Mouse (Mus musculus): ENCODE measurements at regions not wholly inside any gene's neighbourhood (a gene's known extent, or its start where the extent isn't known, plus 50 kb on each side); places are given as distances from the start of the nearest gene placed in this dataset.

DNA sequence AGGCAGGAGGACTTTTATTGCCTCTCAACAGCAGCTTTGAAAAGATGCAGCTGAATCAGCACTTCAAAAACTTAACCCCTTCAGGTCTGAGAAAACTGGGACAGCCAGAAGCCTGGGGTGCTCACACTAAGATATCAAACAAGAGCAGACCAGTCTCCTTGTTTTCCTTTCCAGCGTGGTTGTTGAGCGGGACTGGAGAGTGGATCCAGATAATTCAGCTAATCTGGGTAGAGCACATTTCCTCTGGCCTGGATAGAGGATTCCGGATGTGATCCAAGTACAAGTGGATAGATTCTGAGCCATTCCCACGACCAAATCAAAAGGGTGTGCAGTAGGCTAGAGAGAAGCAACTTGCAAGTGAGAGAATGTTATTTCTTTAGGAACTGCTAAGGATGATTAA lies 68.7 kb upstream of the Pum3 start:
- TF ChIP-seq TAL1 (conservative IDR thresholded peaks at IDR 0.05; ENCODE audit: low read depth, low read length) (no peak), GATA2 (IDR thresholded peaks at IDR 0.05; ENCODE audit: borderline replicate concordance, low read depth, low read length) (no peak), GATA1 (IDR thresholded peaks at IDR 0.05; ENCODE audit: borderline replicate concordance, low read length) (no peak), POLR2AphosphoS5 (IDR thresholded peaks at IDR 0.05; ENCODE audit: insufficient replicate concordance, low read depth, low read length) (no peak), CTCF (IDR thresholded peaks at IDR 0.05; ENCODE audit: low read depth, low read length) (no peak)
- ATAC-seq (ENCODE audit: extremely low read depth, insufficient number of reproducible peaks, low FRiP score, poor library complexity, severe bottlenecking) (no peak), DNase-seq (ENCODE audit: low spot score) (no peak)
- Histone ChIP-seq H3K4me1 (ENCODE audit: insufficient read depth, low read depth, low read length) (no peaks in the 10 kb centered on the region), H3K9me3 (replicated peaks) (no peaks in the 10 kb centered on the region), H3K4me3 (ENCODE audit: low read depth, low read length) (no peak overlapping the region), H3K36me3 (replicated peaks) (no peaks in the 10 kb centered on the region), H3K27me3 (ENCODE audit: insufficient read depth, low read length) (no peaks in the 10 kb centered on the region)

GRCm38 (mm10) chr19:27492468-27492867 lies 62.8 kb upstream of the Pum3 start:
- no peaks in the 10 kb centered on the region for H3K9me3 ChIP-seq (replicated peaks)
- H3K4me1 ChIP-seq (ENCODE audit: insufficient read depth, low read depth, low read length): no peaks in the 10 kb centered on the region
- H3K36me3 ChIP-seq (replicated peaks): no peaks in the 10 kb centered on the region
- DNase-seq (ENCODE audit: low spot score): no peak
- no peak for ATAC-seq (ENCODE audit: extremely low read depth, insufficient number of reproducible peaks, low FRiP score, poor library complexity, severe bottlenecking)
- no peak for TF ChIP-seq POLR2AphosphoS5 (IDR thresholded peaks at IDR 0.05; ENCODE audit: insufficient replicate concordance, low read depth, low read length)
- no peak for TF ChIP-seq CTCF (IDR thresholded peaks at IDR 0.05; ENCODE audit: low read depth, low read length)
- no peak for TF ChIP-seq TAL1 (conservative IDR thresholded peaks at IDR 0.05; ENCODE audit: low read depth, low read length)
- TF ChIP-seq GATA2 (IDR thresholded peaks at IDR 0.05; ENCODE audit: borderline replicate concordance, low read depth, low read length): no peak
- TF ChIP-seq GATA1 (IDR thresholded peaks at IDR 0.05; ENCODE audit: borderline replicate concordance, low read length): no peak
- 0 out of 2 replicates have a peak, but pooled peaks cover 8% of the 10 kb centered on the region for H3K27me3 ChIP-seq (ENCODE audit: insufficient read depth, low read length)
- H3K4me3 ChIP-seq (ENCODE audit: low read depth, low read length): no peak overlapping the region

DNA sequence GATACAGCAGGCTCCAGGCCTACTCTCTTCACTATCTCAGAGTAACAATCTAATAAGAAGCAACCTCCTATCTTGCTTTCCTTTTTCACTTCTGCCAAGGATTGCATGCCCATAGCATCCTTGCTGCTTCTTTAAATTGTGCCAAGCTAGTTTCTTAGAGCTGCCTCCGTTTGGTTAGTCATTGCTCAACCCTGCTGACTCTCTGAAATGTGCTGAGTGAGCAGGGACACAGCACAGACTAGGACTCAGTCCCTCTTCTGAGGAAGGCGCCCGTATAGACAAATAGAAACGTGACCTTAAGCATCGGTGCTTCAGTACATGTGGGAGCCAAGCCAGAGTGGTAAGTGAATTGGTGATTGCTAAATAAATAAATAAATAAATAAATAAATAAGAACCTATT lies 62.2 kb upstream of the Pum3 start:
- no peak overlapping the region for H3K4me3 ChIP-seq (ENCODE audit: low read depth, low read length)
- peaks cover 10% of the 10 kb centered on the region; the same call in 1 of the 2 replicates for H3K27me3 ChIP-seq (ENCODE audit: insufficient read depth, low read length)
- no peak for DNase-seq (ENCODE audit: low spot score)
- H3K9me3 ChIP-seq (replicated peaks): no peaks in the 10 kb centered on the region
- TF ChIP-seq GATA2 (IDR thresholded peaks at IDR 0.05; ENCODE audit: borderline replicate concordance, low read depth, low read length): no peak
- H3K36me3 ChIP-seq (replicated peaks): no peaks in the 10 kb centered on the region
- no peak for ATAC-seq (ENCODE audit: extremely low read depth, insufficient number of reproducible peaks, low FRiP score, poor library complexity, severe bottlenecking)
- H3K4me1 ChIP-seq (ENCODE audit: insufficient read depth, low read depth, low read length): no peaks in the 10 kb centered on the region

- peaks cover 11% of the 10 kb centered on the region; the same call in 1 of the 2 replicates for H3K27me3 ChIP-seq (ENCODE audit: insufficient read depth, low read length)
- no peak for DNase-seq (ENCODE audit: low spot score)
- no peaks in the 10 kb centered on the region for H3K36me3 ChIP-seq (replicated peaks)
- H3K4me1 ChIP-seq (ENCODE audit: insufficient read depth, low read depth, low read length): no peaks in the 10 kb centered on the region
- no peaks in the 10 kb centered on the region for H3K9me3 ChIP-seq (replicated peaks)
- ATAC-seq (ENCODE audit: extremely low read depth, insufficient number of reproducible peaks, low FRiP score, poor library complexity, severe bottlenecking): no peak
- TF ChIP-seq POLR2AphosphoS5 (IDR thresholded peaks at IDR 0.05; ENCODE audit: insufficient replicate concordance, low read depth, low read length) (no peak), CTCF (IDR thresholded peaks at IDR 0.05; ENCODE audit: low read depth, low read length) (no peak), GATA2 (IDR thresholded peaks at IDR 0.05; ENCODE audit: borderline replicate concordance, low read depth, low read length) (no peak), TAL1 (conservative IDR thresholded peaks at IDR 0.05; ENCODE audit: low read depth, low read length) (no peak), GATA1 (IDR thresholded peaks at IDR 0.05; ENCODE audit: borderline replicate concordance, low read length) (no peak)
- no peak overlapping the region for H3K4me3 ChIP-seq (ENCODE audit: low read depth, low read length)
Observed at GRCm38 (mm10) chr19:27489053-27489452, 59.4 kb upstream of the Pum3 start.

All from G1E (cell line).